Mouse (Mus musculus): ENCODE results near the gene Nckap1l.
"Not testable (repeated sequence)": the region's sequence is repeated elsewhere in the genome, so short reads cannot be mapped to it uniquely, and the experiment has no call there.

Gene Nckap1l

DNA sequence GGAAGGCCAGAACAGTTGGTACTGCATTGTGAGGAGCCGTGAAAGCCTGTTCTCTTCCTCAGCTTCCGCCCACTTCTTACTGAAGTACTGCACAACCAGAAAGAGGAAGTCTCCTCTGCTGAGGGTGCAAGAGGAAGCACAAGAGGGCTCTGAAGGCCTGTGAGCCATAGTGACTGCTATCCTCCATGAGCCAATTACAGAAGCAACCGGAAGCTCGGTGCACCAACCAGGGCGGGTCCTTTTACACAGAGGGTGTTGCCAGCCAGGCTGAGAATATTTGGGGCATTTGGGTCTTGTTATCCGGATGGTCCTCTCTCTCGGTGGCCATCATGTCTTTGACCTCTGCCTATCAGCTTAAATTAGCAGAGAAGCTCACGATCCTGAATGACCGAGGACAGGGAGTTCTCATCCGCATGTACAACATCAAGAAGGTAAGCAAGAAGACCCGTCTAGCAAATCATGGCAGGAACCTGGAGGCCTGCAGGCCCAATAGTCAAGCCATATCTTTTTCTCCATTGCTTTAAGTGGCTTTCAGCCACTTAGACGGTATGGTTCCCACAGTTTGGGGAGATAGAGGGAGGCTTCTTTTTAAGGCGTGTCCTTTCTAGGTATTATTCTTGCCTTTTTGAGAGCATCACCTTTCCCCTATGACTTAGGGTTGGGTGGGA, at the start of gene Nckap1l:
Nckap1l (plus strand) TSS at position 244 of the 668 bp plus-strand sequence.
- DNase-seq (ENCODE audit: low read depth, low spot score): no peak

DNA sequence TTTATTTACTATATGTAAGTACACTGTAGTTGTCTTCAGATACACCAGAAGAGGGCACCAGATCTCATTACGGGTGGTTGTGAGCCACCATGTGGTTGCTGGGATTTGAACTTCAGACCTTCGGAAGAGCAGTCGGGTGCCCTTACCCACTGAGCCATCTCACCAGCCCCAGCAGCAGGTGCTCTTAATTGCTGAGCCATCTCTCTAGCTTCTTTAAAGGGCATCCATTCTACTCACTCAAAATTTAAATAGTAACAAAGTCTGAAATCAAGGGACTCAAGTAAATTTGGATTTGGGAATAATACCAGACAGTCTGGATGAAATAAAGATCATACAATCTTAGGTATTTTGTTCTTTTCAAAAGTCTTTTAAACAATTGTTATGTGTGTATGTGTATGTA, 48.0 kb upstream of the Nckap1l start:
- DNase-seq (ENCODE audit: low read depth, low spot score): not testable (repeated sequence)

DNA sequence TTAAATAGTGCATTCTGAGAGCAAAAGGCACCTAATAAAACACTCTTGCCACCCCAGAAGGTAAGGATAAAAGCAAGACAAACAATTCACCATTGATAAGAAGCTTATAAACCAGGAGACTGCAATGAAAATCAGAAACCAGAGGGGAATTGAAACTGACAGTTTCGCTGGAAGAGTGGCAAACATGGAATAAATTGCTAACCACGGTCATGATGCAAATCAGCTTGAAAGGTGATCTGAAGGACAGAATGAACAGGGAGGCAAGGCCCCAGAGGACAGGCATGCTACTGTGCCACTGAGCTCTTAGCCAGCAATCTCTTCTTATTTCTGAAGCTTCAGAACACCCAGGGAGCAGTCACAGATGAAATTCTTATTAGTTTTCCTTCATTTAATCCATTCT, 26.6 kb upstream of the Nckap1l start:
- no peak for DNase-seq (ENCODE audit: low read depth, low spot score)

DNA sequence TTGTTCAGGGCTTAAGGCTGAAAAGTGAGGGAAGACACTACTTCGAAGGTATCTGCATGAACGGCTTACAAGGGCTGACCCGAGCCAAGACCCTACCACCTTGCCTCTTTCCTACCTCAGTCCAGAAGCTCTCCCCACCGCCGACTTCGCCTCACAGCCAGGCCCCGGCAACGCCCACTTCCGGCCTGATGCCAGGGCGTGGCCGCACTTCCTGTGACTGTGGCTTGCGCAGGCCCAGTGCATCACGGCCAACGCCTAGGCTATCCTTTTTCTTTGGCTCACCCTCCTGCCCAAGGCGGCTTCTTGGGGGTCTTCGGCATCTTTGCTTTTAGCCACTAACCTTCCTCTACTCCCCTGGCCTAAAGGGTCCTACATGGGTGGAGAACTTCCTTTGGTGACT, 23.4 kb upstream of the Nckap1l start, which contains the start of gene Gtsf1:
Gtsf1 (minus strand) TSS at position 230 of the 400 bp plus-strand sequence.
- DNase-seq (ENCODE audit: low read depth, low spot score): peak; percentile 27

DNA sequence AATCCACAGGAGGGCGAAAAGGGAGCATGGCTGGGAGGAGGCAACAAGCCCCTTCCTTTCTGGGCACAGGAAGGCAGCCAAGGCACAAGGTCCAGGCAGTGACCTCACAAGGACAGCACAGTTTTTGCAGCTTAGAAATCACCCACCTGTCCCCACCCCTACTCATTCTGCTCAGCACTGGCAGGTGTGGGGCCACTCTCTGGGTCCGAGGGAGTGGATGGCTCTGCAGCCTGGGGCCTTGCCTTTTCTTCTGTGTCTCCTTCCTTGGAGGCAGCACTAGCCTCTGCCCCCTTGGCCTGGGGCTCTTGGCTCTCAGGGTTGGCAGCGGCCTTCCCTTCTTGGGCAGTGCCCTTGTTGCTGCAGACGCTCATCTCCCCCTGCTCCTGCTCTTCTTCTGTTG, 7.6 kb upstream of the Nckap1l start:
- not testable (repeated sequence) for DNase-seq (ENCODE audit: low read depth, low spot score)

DNA sequence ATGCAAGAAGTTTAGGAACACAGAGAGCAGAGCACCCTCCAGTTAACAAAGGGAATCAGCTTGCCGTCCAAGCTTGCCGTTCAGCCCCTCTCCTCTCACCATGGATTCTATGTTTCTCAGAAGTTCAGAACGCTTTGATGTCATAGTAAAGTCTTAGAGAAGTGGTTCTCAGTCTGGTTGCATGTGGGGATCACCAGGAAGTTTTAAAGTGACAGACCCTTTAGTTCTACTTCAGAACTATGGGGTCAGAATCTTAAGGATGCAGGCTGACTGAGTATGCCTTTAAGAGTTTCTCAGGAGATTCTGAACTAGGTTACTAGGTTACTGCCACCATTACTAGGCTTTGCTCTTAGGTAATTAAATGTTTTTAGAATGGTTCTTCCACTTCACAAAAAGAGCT, 5.2 kb upstream of the Nckap1l start, which contains the start of gene Gtsf2:
Gtsf2 (minus strand) TSS at position 101 of the 400 bp plus-strand sequence.
- no peak for DNase-seq (ENCODE audit: low read depth, low spot score)

DNA sequence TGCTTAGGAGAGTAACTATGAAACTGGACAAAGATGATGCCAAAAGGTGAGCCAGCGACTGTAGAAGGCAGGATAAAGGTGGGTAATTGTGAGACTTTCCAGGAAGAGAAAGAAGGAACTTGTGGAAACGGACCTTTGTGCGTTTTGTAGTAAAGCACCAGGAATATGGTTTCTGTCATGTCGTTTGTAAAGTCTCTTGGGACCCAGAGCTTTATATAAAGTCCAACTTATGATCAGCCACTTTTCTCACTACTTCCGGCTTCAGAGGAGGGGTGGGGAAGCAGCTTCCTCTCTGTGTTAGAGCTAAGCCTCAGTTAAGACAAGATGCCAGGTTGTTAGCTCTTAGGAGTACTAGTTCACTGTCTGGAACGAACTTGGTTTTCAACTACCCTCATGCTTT, 855 bp downstream of the Nckap1l start:
- DNase-seq (ENCODE audit: low read depth, low spot score): no peak

DNA sequence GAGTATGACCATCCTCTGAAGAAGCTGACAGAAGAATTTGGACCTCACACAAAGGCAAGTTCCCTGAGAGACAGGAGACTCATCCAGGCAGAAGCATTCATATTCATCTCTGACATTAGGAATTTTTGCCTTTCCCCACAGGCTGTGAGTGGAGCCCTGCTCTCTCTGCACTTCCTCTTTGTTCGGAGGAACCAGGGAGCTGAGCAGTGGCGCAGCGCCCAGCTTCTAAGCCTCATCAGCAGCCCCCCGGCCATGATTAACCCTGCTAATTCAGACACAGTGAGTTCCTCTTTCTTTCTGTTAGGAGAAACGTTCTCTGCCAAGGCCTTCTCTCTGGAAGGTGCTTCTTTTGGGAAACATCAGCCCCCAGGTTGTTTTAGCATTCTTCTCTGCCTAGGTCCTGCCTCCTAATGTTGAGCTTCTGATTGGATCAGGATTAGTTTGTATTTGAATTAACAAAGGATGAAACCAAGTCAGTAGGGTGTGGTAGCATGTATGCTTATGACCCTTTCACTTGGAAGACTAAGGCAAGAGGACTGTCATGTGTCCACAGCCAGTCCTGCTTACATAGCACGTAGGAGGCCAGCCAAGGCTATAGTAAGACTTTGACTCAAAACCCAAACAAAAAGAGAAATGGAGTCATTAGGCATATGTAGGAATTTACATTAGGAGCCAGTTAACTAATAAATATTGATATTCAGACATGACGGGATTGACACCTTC, 9.1 kb downstream of the Nckap1l start:
- no peak for DNase-seq (ENCODE audit: low read depth, low spot score)

DNA sequence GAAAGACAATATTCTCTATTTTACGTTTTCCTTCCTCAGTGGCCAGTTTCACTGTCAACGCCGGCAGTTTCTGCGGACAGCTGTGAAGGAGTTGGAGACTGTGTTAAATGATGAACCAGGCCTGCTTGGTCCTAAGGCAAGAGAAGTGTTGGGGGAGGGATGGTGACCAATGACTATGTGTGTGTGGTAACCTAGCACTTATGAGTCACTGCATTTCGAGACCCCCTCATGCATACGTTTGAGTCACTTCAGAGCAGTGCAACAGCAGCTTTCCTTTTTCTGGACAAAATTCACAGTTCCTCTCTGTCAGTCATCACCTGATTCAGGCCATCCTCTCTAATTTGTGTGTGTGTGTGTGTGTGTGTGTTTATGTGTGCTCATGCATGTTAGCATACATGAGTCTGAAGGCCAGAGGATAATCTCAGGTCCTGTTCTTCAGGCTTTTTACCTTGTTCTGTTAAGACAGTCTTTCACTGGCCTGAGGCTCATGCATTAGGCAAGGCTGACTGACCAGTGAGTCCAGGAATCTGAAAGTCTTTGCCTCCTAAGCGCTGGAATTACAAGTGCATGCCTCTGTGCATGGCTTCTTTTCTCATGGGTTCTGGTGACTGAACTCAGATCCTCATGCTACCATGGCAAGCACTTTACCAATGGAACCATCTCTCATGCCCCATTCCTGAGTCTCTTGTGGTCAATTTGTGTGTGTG, 18.0 kb downstream of the Nckap1l start:
- no peak for DNase-seq (ENCODE audit: low read depth, low spot score)

DNA sequence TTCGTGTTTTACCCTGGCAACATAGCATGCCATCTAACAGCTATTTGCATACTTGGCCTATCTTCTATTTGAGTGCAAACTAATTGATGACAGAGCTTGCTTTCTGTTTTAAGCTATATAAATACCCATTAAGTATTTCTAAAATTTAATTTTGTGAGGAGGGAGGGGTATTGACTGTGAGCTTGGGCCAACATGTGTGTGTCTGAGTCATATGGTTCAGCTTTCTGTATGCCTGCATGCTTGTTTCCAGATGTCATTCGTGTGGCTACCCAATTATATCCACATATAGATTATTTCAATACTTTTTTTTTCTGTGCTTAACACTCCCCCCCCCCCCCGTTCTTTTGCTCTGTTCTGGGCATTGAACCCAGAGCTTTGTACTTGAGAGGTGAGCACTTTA, 18.7 kb downstream of the Nckap1l start:
- no peak for DNase-seq (ENCODE audit: low read depth, low spot score)

DNA sequence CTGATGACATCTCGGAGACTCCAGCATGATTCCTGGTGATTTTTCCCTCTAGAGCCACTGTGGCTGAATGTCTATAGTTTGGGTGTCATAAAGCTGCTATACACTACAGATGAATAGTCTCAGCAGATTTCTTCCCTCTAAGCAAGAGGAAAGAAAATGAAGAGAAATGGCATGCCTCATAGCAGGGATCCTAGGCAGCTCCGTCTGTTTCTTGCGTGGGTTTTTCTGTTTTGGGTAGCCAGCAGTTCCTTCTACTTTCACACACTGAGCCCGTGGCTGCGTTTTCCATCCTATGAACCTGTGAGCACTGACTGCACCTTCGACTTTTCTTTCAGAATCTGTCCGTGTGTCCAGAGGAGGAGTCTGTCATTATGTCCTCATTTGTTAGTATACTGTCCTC, 19.6 kb downstream of the Nckap1l start:
- DNase-seq (ENCODE audit: low read depth, low spot score): no peak

DNA sequence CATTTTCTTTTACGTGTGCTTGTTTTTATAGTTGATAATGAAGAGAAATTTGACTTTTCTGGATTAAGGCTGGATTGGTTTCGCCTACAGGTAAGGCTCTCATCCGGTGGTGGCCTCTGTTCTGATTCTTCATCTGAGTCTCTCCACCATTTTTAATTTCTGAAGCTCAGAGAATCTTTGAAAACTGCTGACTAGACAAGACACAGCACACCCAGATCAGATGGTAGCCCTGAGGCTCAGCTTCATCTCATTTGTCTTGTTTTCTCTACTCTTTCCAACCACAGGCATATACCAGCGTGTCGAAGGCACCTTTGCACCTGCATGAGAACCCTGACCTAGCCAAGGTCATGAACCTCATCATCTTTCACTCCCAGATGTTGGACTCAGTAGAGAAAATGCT, 20.2 kb downstream of the Nckap1l start:
- DNase-seq (ENCODE audit: low read depth, low spot score): no peak

DNA sequence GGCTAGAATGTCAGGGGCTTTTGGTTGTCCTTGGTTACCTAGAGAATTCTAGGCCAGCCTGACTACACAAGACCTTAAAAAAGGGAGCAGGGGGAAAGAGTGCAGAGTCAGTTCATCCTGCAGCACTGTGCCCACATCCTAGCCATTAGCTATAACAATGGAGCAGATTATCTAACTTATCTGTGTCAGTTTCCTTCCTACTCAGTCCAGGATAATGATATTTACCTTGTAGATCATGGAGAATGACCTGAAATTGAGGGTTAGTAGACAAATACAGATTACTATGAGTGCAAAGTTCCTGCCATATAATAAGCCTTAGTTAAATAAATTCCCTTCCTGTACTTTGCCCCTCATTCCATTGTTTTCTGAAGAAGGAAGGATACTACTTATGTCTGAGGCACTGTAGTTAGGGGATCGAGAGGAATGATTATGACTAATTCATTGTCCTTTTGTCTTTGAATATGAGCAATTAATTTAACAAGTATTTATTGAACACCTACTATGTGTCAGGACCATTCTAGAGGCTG, 25.5 kb downstream of the Nckap1l start:
- no peak for DNase-seq (ENCODE audit: low read depth, low spot score)

DNA sequence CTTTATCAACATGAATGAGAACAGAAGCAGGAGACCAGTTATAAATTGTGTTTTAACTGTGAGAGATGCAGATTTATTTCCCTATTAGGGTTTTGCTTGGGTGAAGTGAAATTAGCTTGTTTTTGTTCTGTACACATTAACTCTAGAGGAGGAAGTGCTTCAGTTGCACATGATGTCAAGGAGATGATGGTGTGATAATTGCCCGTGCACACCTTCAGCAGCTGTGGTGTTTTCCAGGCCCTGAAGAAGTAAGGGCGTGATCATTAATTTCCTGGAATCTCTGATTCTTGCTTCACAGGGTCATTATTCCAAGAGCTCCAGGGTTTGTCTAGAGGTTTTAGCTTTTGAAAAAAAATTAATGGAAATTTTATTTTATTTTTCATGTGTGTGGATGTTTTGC, 26.5 kb downstream of the Nckap1l start:
- no peak for DNase-seq (ENCODE audit: low read depth, low spot score)

DNA sequence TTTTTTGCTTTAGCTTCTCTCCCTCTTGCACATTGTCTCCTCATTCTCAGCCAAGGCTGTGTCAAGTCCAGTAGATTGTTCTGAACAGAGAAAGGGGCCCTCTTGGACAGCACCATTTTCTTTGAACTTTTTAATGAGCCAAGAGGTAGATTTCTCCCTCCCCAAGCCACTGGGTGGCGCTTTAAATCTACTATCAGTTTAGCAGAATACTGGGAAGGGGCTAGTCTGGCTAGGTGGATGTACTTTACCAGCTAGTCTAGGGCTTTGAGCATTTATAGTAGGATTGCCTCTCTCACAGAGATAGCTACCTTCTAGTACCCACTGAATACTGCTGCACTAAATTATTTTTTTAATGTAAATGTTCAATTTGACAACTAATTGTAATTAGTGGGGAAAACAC, 28.9 kb downstream of the Nckap1l start:
- peak; percentile 62 for DNase-seq (ENCODE audit: low read depth, low spot score)

DNA sequence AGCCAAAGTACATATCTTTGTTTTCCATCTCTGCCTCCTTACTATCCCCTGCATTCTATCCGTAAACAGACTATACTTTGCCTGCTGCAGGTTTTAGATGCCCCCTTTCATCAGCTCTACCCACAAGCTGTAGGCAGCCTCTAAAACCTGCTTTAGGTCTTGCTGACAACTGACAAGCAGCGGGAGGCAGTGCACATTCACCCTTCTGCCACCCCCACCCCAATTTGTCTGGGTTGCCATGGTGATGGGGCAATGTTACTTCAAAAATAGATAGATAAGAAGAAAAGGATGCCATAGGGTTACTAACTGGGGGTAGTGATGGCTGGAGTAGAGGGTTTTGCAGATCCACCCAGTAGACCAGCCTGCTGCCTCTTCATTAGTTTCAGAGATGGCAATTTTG, 30.9 kb downstream of the Nckap1l start:
- no peak for DNase-seq (ENCODE audit: low read depth, low spot score)

DNA sequence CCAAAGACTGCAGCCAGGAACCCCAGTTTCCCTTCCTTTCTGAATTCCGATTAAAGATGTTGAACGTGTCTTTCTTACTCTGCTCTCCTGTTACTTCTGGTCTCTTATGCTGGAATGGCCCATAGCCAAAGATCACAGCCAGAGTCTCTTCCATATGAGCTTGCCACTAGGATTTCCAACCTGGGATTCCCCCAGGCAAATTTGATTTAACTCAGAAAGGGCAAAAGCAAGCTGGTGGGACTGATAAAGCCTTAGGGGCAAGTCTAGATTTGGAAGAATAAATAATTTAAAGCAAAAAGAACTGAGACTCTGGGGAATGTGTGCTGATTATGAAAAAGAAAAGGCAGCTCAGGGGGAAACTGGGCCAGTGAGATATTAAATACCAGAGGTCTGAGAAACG, 31.5 kb downstream of the Nckap1l start:
- DNase-seq (ENCODE audit: low read depth, low spot score): no peak

DNA sequence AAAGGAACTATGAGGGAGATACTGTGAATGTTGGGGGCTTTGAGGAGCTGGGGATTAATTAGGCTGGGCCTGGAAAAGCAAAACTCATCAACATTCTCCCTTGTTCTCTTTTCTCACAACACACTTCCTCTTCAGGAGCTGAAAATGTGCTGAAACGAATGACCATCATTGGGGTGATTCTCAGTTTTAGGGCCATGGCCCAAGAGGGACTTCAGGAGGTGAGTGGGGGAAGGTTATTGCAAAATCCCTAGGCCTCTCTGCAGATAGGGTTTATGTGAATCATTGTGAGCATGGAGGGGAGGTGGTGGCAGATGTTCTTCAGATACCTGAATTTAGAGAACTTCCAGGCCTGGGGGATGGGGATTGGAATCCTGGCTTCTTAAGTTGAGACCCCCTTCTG, 33.1 kb downstream of the Nckap1l start:
- DNase-seq (ENCODE audit: low read depth, low spot score): no peak

DNA sequence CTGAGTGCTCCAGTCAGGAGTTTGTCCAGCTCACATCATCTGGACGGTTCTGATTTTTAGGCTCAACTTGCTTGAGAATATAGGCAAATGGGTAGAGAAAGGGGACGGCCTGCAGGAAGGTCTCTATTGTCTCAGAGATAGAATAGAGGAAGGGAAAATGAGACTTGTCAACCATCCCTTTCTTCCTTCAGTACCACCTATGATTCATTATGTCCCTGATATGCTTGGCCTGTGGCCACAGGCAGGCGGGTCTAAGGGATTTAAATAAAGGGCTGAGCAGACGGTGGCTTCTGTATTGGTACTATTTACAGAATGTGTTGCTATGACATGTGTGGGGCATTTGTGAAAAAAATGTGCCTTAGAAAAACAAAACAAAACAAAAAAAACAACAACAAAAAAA, 34.7 kb downstream of the Nckap1l start:
- no peak for DNase-seq (ENCODE audit: low read depth, low spot score)

DNA sequence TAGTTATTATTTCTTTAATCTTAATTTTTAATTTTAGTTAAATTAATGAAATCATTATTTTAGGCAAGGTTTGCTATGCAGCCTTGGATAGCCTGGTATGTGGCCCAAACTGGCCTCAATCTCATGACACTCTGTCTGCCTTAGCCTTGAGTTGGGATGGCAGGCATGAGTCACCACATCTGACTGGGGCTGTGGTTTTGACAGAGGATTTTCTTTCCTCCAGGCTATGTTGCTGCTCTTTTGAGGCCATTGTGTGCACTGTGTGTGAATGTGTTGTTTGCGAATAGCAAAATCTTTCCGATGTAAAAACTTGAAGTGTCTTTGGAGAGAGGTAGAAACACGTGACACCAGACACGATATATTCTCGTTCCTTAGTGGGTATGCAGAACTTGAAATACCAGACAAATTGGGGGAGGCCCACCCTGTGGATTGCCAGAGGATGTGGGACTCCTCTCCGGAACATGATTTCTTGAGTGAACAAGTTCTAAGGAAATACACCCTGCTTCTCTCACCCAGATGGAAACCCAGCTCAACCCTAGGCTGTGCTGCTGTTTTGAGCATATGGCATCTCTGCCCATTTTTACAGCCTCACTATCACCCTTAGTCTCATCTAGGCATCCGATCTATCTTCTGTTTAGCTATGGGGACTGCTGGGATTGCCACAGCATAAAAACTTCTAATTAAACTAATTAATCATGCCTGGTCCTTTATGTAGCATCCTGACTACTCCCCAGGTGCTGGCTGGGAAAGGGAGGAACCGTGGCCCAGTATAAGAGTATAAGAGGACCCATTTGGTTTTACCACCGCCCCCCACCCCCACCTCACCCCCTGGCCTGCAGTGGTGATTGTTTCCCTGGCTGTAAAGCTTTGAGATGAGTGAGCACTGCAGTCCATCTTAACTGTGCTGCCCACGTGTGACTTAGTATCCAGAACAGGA, 42.9 kb downstream of the Nckap1l start:
- DNase-seq (ENCODE audit: low read depth, low spot score): no peak

DNA sequence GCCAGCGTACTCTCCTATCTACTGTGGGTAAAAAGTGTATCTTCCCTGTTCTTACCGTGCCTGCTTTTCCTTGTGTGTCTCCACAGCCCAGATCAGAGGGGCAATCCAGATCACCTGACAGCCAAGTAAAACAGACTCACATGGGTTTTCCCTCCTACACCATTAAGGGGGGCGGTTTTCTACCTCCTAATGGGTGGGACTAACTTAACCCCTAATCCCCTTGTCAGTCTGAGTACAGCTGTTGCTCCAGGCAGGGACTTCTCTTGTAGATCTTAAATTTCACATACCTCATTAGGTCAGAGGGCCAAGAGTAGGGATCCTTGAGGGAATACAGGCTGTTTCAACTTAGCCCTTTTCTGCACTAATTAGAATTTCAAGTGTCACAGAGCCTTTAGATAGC, 44.6 kb downstream of the Nckap1l start:
- DNase-seq (ENCODE audit: low read depth, low spot score): no peak

Measured in ZHBTc4 (cell line).